Mouse (Mus musculus): ENCODE data around the gene Adgrl3.

GRCm38 (mm10) chr5:81738286-81739032 is 718.5 kb downstream of the Adgrl3 start:
- TF ChIP-seq CTCF (conservative IDR thresholded peaks at IDR 0.05; ENCODE audit: insufficient read depth, insufficient read length, low read depth, low read length) (no peak), POLR2A (IDR thresholded peaks at IDR 0.05; ENCODE audit: low read depth, low read length) (no peak)
